Mouse (Mus musculus) limb, embryonic 15.5 days (tissue): Measurements from ENCODE around the gene Insl3. TPM values are rescaled to one million over a fixed set of nuclear protein-coding genes. Genes with fewer than 3 reads are reported as not detected.
"Not testable (repeated sequence)": the region's sequence is repeated elsewhere in the genome, so short reads cannot be mapped to it uniquely, and the experiment has no call there.

Experiments used
- ATAC-seq: fragments of 200-750 bp; cut with Nextera tagmentation; 2 replicates; pipeline ENCODE4 v1.8.0; 2017; ENCODE audit warnings: low read depth, moderate TSS enrichment; ENCODE audit not compliant: insufficient number of reproducible peaks, low FRiP score, low TSS enrichment
- H3K27ac ChIP-seq: fragments of 300-500 bp; sonication (generic); 2 replicates; pipeline ENCODE4 v1.5.1; 2015; ENCODE audit warnings: moderate library complexity, mild to moderate bottlenecking, inconsistent platforms
- H3K27me3 ChIP-seq: fragments of 300-500 bp; sonication (generic); 2 replicates; pipeline ENCODE4 v1.6.1; 2015; ENCODE audit warnings: inconsistent platforms
- H3K36me3 ChIP-seq: fragments of 300-500 bp; sonication (generic); 2 replicates; pipeline ENCODE4 v1.6.1; 2015; ENCODE audit warnings: inconsistent platforms
- H3K4me1 ChIP-seq: fragments of 300-500 bp; sonication (generic); 2 replicates; pipeline ENCODE4 v1.6.1; 2015; ENCODE audit warnings: inconsistent platforms
- H3K4me2 ChIP-seq: fragments of 300-500 bp; sonication (generic); 2 replicates; pipeline ENCODE4 v1.6.1; 2015; ENCODE audit warnings: mild to moderate bottlenecking, inconsistent platforms
- H3K4me3 ChIP-seq: fragments of 300-500 bp; sonication (generic); 2 replicates; pipeline ENCODE4 v1.5.1; 2015; ENCODE audit warnings: mild to moderate bottlenecking, inconsistent platforms
- H3K9ac ChIP-seq: fragments of 300-500 bp; sonication (generic); 2 replicates; pipeline ENCODE4 v1.6.1; 2015; ENCODE audit warnings: inconsistent platforms
- H3K9me3 ChIP-seq: fragments of 300-500 bp; sonication (generic); 2 replicates; pipeline ENCODE4 v1.6.1; 2016; ENCODE audit warnings: inconsistent platforms
- WGBS: fragments of 180-500 bp; shearing (Covaris S2); methylation state at CpG from one replicate; pipeline ENCODE4 v1.1.7; 2015; 5-methylcytosine and 5-hydroxymethylcytosine counted together
- polyA plus RNA-seq: library from polyadenylated mRNA; unstranded; fragments of >200 nt; fragmentation: Nextera tagmentation; extraction: Ambion mirVana; gene quantifications from 2 replicates; pipeline ENCODE4 v1.2.1, GENCODE M21; 2015

Gene Insl3
- polyA plus RNA-seq, 1 experiment from 2014 or later: 0.96 TPM

- WGBS: 8% methylated on average over 68 of the region's 68 CpGs
- peak overlapping the region; percentile 23 for H3K4me3 ChIP-seq
- ATAC-seq: 0 out of 2 replicates have a peak, but pooled peaks have one; percentile 13
Measured at GRCm38 (mm10) chr8:71693166-71694041, 4.4 kb downstream of the Insl3 start.

GRCm38 (mm10) chr8:71695456-71695855 is 6.4 kb downstream of the Insl3 start:
- 64% methylated on average over 12 of the region's 12 CpGs for WGBS
- not testable (repeated sequence) for H3K9ac ChIP-seq, H3K9me3 ChIP-seq, H3K4me3 ChIP-seq, H3K4me2 ChIP-seq, H3K27ac ChIP-seq, H3K36me3 ChIP-seq, ATAC-seq
- peaks cover 88% of the 10 kb centered on the region for H3K27me3 ChIP-seq
- peaks cover 16% of the 10 kb centered on the region for H3K4me1 ChIP-seq

More at GRCm38 (mm10) chr8:71693166-71694041, 4.4 kb downstream of the Insl3 start:
- Histone ChIP-seq H3K9ac (no peak overlapping the region), H3K4me1 (peaks cover 19% of the 10 kb centered on the region), H3K27me3 (peaks cover 88% of the 10 kb centered on the region), H3K27ac (no peak overlapping the region), H3K36me3 (no peaks in the 10 kb centered on the region), H3K4me2 (peak overlapping the region; percentile 25), H3K9me3 (no peaks in the 10 kb centered on the region)

GRCm38 (mm10) chr8:71700493-71701269 is 11.7 kb downstream of the Insl3 start:
- peak overlapping the region; percentile 21 for H3K4me3 ChIP-seq
- H3K27me3 ChIP-seq: peaks cover 78% of the 10 kb centered on the region
- WGBS: 5% methylated on average over 29 of the region's 29 CpGs
- no peak overlapping the region for H3K27ac ChIP-seq
- no peak overlapping the region for H3K9ac ChIP-seq
- peaks cover 12% of the 10 kb centered on the region for H3K4me1 ChIP-seq
- ATAC-seq: no peak
- H3K36me3 ChIP-seq: no peaks in the 10 kb centered on the region
- H3K4me2 ChIP-seq: peak overlapping the region; percentile 37
- no peaks in the 10 kb centered on the region for H3K9me3 ChIP-seq

- H3K27me3 ChIP-seq: peaks cover 72% of the 10 kb centered on the region
- H3K27ac ChIP-seq: no peak within 1 kb of the TSS
- H3K9me3 ChIP-seq: no peaks in the 10 kb centered on the region
- no peaks in the 10 kb centered on the region for H3K36me3 ChIP-seq
- peaks cover 12% of the 10 kb centered on the region for H3K4me1 ChIP-seq
- 17% methylated on average over 31 of the region's 34 CpGs for WGBS
- H3K4me2 ChIP-seq: peak within 1 kb of the TSS; percentile 37
- no peak within 1 kb of the TSS for H3K9ac ChIP-seq
- no peak for ATAC-seq
- H3K4me3 ChIP-seq: peak within 1 kb of the TSS; percentile 21
Measured at GRCm38 (mm10) chr8:71701414-71702086, 12.5 kb downstream of the Insl3 start, which contains the start of gene B3gnt3. Gene B3gnt3 (minus strand): TSS chr8:71701789.

- no peak overlapping the region for H3K4me3 ChIP-seq
- no peaks in the 10 kb centered on the region for H3K36me3 ChIP-seq
- H3K27me3 ChIP-seq: peaks cover 72% of the 10 kb centered on the region
- no peak overlapping the region for H3K9ac ChIP-seq
- H3K4me2 ChIP-seq: no peak overlapping the region
- H3K27ac ChIP-seq: no peak overlapping the region
- ATAC-seq: no peak
- peaks cover 12% of the 10 kb centered on the region for H3K4me1 ChIP-seq
- WGBS: 25% methylated on average over 4 of the region's 4 CpGs
- no peaks in the 10 kb centered on the region for H3K9me3 ChIP-seq
Measured at GRCm38 (mm10) chr8:71702087-71702432, 13.0 kb downstream of the Insl3 start.

GRCm38 (mm10) chr8:71702923-71703322 is 13.9 kb downstream of the Insl3 start:
- no peak for ATAC-seq
- H3K9me3 ChIP-seq: no peaks in the 10 kb centered on the region
- H3K27ac ChIP-seq: no peak overlapping the region
- peaks cover 12% of the 10 kb centered on the region for H3K4me1 ChIP-seq
- H3K36me3 ChIP-seq: no peaks in the 10 kb centered on the region
- WGBS: 75% methylated on average over 3 of the region's 3 CpGs
- no peak overlapping the region for H3K9ac ChIP-seq
- no peak overlapping the region for H3K4me2 ChIP-seq
- peaks cover 80% of the 10 kb centered on the region for H3K27me3 ChIP-seq
- H3K4me3 ChIP-seq: no peak overlapping the region

GRCm38 (mm10) chr8:71703400-71703799 is 14.4 kb downstream of the Insl3 start:
- H3K4me2 ChIP-seq, H3K36me3 ChIP-seq, H3K9me3 ChIP-seq, ATAC-seq, H3K27ac ChIP-seq, H3K4me3 ChIP-seq, H3K9ac ChIP-seq: not testable (repeated sequence)
- Histone ChIP-seq H3K27me3 (peaks cover 81% of the 10 kb centered on the region), H3K4me1 (peaks cover 12% of the 10 kb centered on the region)

GRCm38 (mm10) chr8:71707874-71708273 is 18.9 kb downstream of the Insl3 start:
- no peak overlapping the region for H3K4me2 ChIP-seq
- H3K9ac ChIP-seq: no peak overlapping the region
- H3K4me3 ChIP-seq: no peak overlapping the region
- peaks cover 55% of the 10 kb centered on the region for H3K27me3 ChIP-seq
- 37% methylated on average over 8 of the region's 8 CpGs for WGBS
- H3K36me3 ChIP-seq: no peaks in the 10 kb centered on the region
- H3K4me1 ChIP-seq: peaks cover 9% of the 10 kb centered on the region; the same call in 1 of the 2 replicates
- no peaks in the 10 kb centered on the region for H3K9me3 ChIP-seq
- H3K27ac ChIP-seq: no peak overlapping the region
- no peak for ATAC-seq

- Histone ChIP-seq H3K9me3 (no peaks in the 10 kb centered on the region), H3K9ac (no peak overlapping the region), H3K36me3 (no peaks in the 10 kb centered on the region), H3K4me2 (peak overlapping the region; percentile 35), H3K4me3 (no peak overlapping the region), H3K27ac (no peak overlapping the region), H3K27me3 (peaks cover 44% of the 10 kb centered on the region), H3K4me1 (peaks cover 9% of the 10 kb centered on the region; the same call in 1 of the 2 replicates)
- 35% methylated on average over 25 of the region's 25 CpGs for WGBS
- ATAC-seq: no peak
Measured at GRCm38 (mm10) chr8:71709134-71709799, 20.3 kb downstream of the Insl3 start.

GRCm38 (mm10) chr8:71709800-71710446 is 20.9 kb downstream of the Insl3 start:
- Histone ChIP-seq H3K4me1 (peaks cover 9% of the 10 kb centered on the region; the same call in 1 of the 2 replicates), H3K9me3 (no peaks in the 10 kb centered on the region), H3K4me2 (peak overlapping the region; percentile 35), H3K36me3 (no peaks in the 10 kb centered on the region), H3K27me3 (peaks cover 40% of the 10 kb centered on the region), H3K9ac (no peak overlapping the region), H3K27ac (no peak overlapping the region), H3K4me3 (0 out of 2 replicates have a peak overlapping the region, but pooled peaks have one; percentile 11)
- ATAC-seq: no peak
- 20% methylated on average over 25 of the region's 25 CpGs for WGBS

- no peak overlapping the region for H3K4me2 ChIP-seq
- no peak overlapping the region for H3K27ac ChIP-seq
- no peaks in the 10 kb centered on the region for H3K9me3 ChIP-seq
- 75% methylated on average over 2 of the region's 2 CpGs for WGBS
- H3K36me3 ChIP-seq: no peaks in the 10 kb centered on the region
- peaks cover 36% of the 10 kb centered on the region for H3K27me3 ChIP-seq
- no peak for ATAC-seq
- peaks cover 9% of the 10 kb centered on the region; the same call in 1 of the 2 replicates for H3K4me1 ChIP-seq
- no peak overlapping the region for H3K9ac ChIP-seq
- no peak overlapping the region for H3K4me3 ChIP-seq
Measured at GRCm38 (mm10) chr8:71711574-71711973, 22.6 kb downstream of the Insl3 start.
